Mouse (Mus musculus) ES-Bruce4 (cell line): ENCODE data around the gene Dctpp1.

Source experiments
- CTCF ChIP-seq: IDR thresholded peaks from one replicate; pipeline ENCODE4 v1.8.1; 2011; ENCODE audit warnings: low read depth, low read length
- EP300 ChIP-seq: IDR thresholded peaks from 2 replicates; pipeline ENCODE4 v1.6.1; 2011; ENCODE audit warnings: low read depth, low read length; ENCODE audit not compliant: insufficient read depth

DNA sequence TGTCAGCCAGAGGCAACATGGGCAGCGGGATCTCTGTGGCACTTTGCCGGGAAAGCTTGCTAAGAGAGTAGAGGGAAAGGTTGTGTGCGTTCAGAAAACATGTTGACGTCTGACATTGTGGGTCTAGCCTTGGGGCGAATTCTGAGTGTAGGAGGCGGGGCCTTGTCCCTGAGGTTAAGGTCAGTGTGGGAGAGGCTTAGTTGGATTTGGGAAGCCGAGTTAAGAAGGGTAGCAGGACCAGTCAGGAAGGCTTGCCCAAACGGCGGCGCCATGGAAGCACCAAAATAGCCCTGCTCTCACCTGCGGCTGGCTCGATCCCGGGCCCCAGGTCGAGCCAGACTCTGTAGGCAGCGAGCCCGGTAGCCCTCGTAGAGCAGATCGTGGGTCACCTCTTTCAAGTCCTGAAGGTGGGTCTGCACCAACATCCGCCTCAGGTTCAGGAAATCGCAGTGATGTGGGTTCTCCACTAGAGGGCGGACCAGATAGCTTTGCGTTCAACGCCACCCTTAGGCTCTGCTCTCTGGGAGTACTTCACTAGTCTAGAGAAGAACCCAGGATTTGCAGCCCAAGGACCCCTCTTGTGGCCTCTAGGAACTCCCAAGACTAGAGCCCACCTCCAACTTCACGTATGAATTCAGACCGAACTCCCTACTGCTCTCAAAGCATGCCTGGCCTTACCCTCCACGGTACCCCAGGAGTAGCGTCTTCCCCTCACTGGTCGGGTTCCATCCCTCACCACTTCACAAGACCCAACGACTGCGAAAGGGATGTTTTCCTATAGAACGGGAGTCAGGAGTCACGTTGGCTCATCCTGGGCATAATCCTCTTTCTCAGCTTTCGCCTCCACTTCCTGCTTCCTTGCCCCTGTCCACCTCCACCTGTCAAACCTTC lies 45.3 kb downstream of the Dctpp1 start:
- TF ChIP-seq EP300 = peak; percentile 56; the same call in 1 of the 2 replicates
- TF ChIP-seq CTCF = peak; percentile 86
